Mouse (Mus musculus): ENCODE data around the gene Vps11.
"Not testable (repeated sequence)": the region's sequence is repeated elsewhere in the genome, so short reads cannot be mapped to it uniquely, and the experiment has no call there.

Gene Vps11

GRCm38 (mm10) chr9:44361190-44361917 is at the start of gene Vps11:
Vps11 (minus strand) TSS chr9:44361670.
- peak; percentile 95 to 97 for DNase-seq (ENCODE audit: low spot score in 2 of 2)

GRCm38 (mm10) chr9:44410647-44411336 is 49.3 kb upstream of the Vps11 start:
- DNase-seq (ENCODE audit: low spot score in 2 of 2) = no peak

GRCm38 (mm10) chr9:44408693-44409092 is 47.2 kb upstream of the Vps11 start:
- DNase-seq (ENCODE audit: low spot score in 2 of 2) = not testable (repeated sequence)

- no peak for DNase-seq (ENCODE audit: low spot score in 2 of 2)
These were observed 46.3 kb upstream of the Vps11 start for GRCm38 (mm10) chr9:44407752-44408097.

GRCm38 (mm10) chr9:44406906-44407751 is 45.7 kb upstream of the Vps11 start, which contains the start of the genes Rps25 and Trappc4:
Rps25 (plus strand) TSS chr9:44407139.
Trappc4 (minus strand) TSS chr9:44407600.
- DNase-seq (ENCODE audit: low spot score in 2 of 2) = peak; percentile 89 to 93

- DNase-seq (ENCODE audit: low spot score in 2 of 2) = no peak
These were observed 43.5 kb upstream of the Vps11 start for GRCm38 (mm10) chr9:44405011-44405410.

GRCm38 (mm10) chr9:44401081-44401480 is 39.6 kb upstream of the Vps11 start:
- no peak for DNase-seq (ENCODE audit: low spot score in 2 of 2)

GRCm38 (mm10) chr9:44399795-44400114 is 38.3 kb upstream of the Vps11 start:
- no peak for DNase-seq (ENCODE audit: low spot score in 2 of 2)

- no peak for DNase-seq (ENCODE audit: low spot score in 2 of 2)
These were observed 37.8 kb upstream of the Vps11 start for GRCm38 (mm10) chr9:44399114-44399794.

- no peak for DNase-seq (ENCODE audit: low spot score in 2 of 2)
These were observed 37.1 kb upstream of the Vps11 start for GRCm38 (mm10) chr9:44398551-44398950.

GRCm38 (mm10) chr9:44398087-44398486 is 36.6 kb upstream of the Vps11 start:
- DNase-seq (ENCODE audit: low spot score in 2 of 2) = no peak

GRCm38 (mm10) chr9:44396684-44397411 is 35.4 kb upstream of the Vps11 start, which contains the start of gene Slc37a4:
Slc37a4 (plus strand) TSS chr9:44396852.
- peak; percentile 97 to 99 for DNase-seq (ENCODE audit: low spot score in 2 of 2)

- DNase-seq (ENCODE audit: low spot score in 2 of 2) = peak; percentile 66 to 78
These were observed 30.0 kb upstream of the Vps11 start for GRCm38 (mm10) chr9:44391466-44391865.

GRCm38 (mm10) chr9:44389273-44389672 is 27.8 kb upstream of the Vps11 start:
- peak; percentile 46 to 61 for DNase-seq (ENCODE audit: low spot score in 2 of 2)

- DNase-seq (ENCODE audit: low spot score in 2 of 2) = no peak
These were observed 25.8 kb upstream of the Vps11 start for GRCm38 (mm10) chr9:44387221-44387620.

- no peak for DNase-seq (ENCODE audit: low spot score in 2 of 2)
These were observed 23.1 kb upstream of the Vps11 start for GRCm38 (mm10) chr9:44384596-44384995.

GRCm38 (mm10) chr9:44379862-44380261 is 18.4 kb upstream of the Vps11 start:
- DNase-seq (ENCODE audit: low spot score in 2 of 2) = no peak

- peak; percentile 100 for DNase-seq (ENCODE audit: low spot score in 2 of 2)
These were observed 17.8 kb upstream of the Vps11 start, which contains the start of gene Hyou1 for GRCm38 (mm10) chr9:44379054-44379834. Hyou1 (plus strand) TSS chr9:44379490.

GRCm38 (mm10) chr9:44378153-44378730 is 16.8 kb upstream of the Vps11 start:
- DNase-seq (ENCODE audit: low spot score in 2 of 2) = no peak

GRCm38 (mm10) chr9:44377335-44377734 is 15.9 kb upstream of the Vps11 start:
- not testable (repeated sequence) for DNase-seq (ENCODE audit: low spot score in 2 of 2)
